Mouse (Mus musculus) spleen, adult 2 months (tissue): Measurements from ENCODE around the gene Gm3417. TPM values are rescaled to one million over a fixed set of nuclear protein-coding genes. Genes with fewer than 3 reads are reported as not detected.
A peak's percentile ranks its signal among the peaks of the same experiment; 100 is the strongest.
"Not testable (repeated sequence)": the region's sequence is repeated elsewhere in the genome, so short reads cannot be mapped to it uniquely, and the experiment has no call there.

ENCODE experiments used
- DNase-seq, 2 experiments: peaks; one replicate each; pipeline versions ENCODE4 v3.0.0 to v3.0.0-alpha.2; 2012 to 2021; ENCODE audit warnings: low spot score in 2 of 2, low read depth in 1 of 2
- H3K27ac ChIP-seq: fragments of 200-500 bp; 2 replicates; pipeline ENCODE4 v1.5.1; 2012; ENCODE audit warnings: low read length, inconsistent platforms; ENCODE audit not compliant: insufficient read depth
- H3K27me3 ChIP-seq: fragments of 200-500 bp; 2 replicates; pipeline ENCODE4 v1.6.1; 2012; ENCODE audit warnings: mild to moderate bottlenecking, moderate library complexity, low read length, inconsistent platforms; ENCODE audit not compliant: control insufficient read depth, insufficient read depth
- H3K36me3 ChIP-seq: fragments of 200-500 bp; 2 replicates; pipeline ENCODE4 v1.6.1; 2012; ENCODE audit warnings: mild to moderate bottlenecking, low read length, inconsistent platforms; ENCODE audit not compliant: control insufficient read depth, insufficient read depth
- H3K4me1 ChIP-seq: fragments of 200-500 bp; 2 replicates; pipeline ENCODE4 v1.6.1; 2011; ENCODE audit warnings: inconsistent platforms; ENCODE audit not compliant: control insufficient read depth, insufficient read depth, insufficient read length
- H3K4me3 ChIP-seq: fragments of 200-500 bp; 2 replicates; pipeline ENCODE4 v1.5.1; 2011; ENCODE audit warnings: mild to moderate bottlenecking, inconsistent platforms; ENCODE audit not compliant: insufficient read depth, insufficient read length; ENCODE audit errors: extremely low read depth
- WGBS: fragments of 180-500 bp; shearing (Covaris S2); methylation state at CpG from one replicate; pipeline ENCODE4 v1.1.7; 2018; 5-methylcytosine and 5-hydroxymethylcytosine counted together
- polyA plus RNA-seq: library from polyadenylated mRNA; depleted of rRNA; stranded (reverse); fragments of >200 nt; gene quantifications from 2 replicates; pipeline ENCODE4 v1.2.3, GENCODE M21; 2012; rRNA removed

Gm3417 gene
- polyA plus RNA-seq: 0.16 TPM in 1 of 2 replicates, not detected in the other

DNA sequence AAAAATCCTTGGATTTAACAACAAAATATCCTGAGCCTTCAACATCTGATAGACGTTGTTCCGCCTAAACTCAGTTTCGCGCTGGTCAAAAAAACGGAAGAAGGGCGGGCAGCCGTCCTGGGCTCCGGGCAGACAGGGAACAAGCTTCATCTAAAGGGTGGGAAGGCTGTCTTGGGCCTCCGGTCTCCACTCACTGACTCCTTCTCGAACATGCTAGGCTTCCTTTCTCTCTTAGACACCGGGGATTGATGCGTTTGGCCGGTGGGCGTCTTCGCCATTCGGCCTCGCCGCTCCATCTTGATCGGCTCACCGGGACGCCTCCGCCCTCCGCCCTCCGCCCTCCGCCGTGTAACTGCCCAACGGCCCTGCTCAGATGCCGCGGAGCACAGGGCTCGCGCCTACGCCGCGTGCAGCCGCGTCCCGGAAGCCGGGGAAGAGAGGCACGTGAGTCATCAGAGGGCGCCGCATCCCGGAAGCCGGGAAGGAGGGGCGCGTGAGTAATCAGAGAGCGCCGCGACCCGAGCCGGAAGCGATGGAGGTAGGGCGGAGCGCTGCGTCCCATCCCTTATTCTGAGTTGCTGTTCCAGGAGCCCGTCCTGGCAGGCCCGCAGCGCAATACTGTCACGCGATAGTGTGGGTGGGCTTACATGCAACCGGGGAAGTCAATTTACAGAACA is at the start of gene Gm3417, which contains the start of gene 9030025P20Rik:
Gene Gm3417, minus strand, starts transcription at position 429 of the 677 bp plus-strand sequence.
Gene 9030025P20Rik, plus strand, starts transcription at position 107 of the 677 bp plus-strand sequence.
- H3K4me3 ChIP-seq, H3K36me3 ChIP-seq, H3K4me1 ChIP-seq, DNase-seq, H3K27me3 ChIP-seq, H3K27ac ChIP-seq: not testable (repeated sequence)
- no CpG with 5 or more reads among the region's 60 CpGs for WGBS

DNA sequence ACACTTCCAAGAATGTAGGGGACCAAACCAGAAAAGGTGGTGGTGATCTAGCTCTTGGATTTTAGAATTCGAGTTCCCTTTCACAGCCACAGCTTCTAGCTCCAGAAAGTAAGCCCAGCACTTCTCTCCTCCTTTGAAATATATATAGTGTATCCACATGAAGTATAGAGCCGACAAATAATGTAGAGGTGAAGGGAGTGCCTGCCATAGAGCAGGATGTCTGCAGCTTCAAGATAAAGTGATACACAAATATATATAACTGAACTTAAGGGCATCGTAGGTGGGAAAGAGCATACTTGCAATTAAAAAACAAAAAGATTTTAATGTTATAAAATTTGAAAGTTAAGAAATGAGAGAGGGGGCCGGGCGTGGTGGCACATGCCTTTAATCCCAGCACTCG is 46.9 kb upstream of the Gm3417 start:
- not testable (repeated sequence) for DNase-seq, H3K36me3 ChIP-seq, H3K27me3 ChIP-seq, H3K4me3 ChIP-seq, H3K4me1 ChIP-seq, H3K27ac ChIP-seq
- no CpG with 5 or more reads among the region's 6 CpGs for whole genome bisulfite sequencing

DNA sequence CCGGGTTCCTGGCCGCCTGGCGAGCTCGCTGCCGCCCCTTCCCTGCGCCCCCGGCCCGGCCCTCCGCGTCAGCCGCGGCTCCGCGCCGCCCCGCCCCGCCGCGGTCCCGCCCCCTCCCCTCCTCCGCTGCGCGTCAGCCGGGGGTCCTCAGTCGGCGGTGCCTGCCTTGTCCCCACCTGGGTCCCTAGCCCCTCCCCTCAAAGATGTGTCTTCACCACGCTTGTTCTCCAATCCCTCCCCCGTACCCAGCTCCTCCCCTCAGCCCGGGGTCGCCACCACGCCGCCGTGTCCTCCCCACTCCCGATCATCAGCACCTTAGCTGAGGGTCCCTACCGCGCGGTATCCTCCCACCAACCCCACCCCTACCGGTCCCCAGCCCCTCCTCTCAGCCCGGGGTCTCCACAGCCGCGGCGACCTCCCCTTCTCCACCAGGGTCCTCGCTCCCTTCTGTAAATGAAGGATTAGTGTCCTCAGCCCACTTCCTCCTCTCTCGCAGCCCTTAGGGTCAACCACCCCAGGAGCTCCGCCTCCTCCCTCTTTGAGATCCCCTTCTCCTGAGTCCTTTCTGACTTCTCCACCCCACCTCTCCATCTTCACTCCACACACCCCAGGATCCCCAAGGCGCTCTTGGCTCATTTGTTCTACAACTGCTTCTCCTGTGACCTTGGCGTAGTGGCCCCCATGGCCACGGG is 46.1 kb upstream of the Gm3417 start:
- not testable (repeated sequence) for H3K4me1 ChIP-seq, H3K27me3 ChIP-seq, DNase-seq, H3K27ac ChIP-seq, H3K36me3 ChIP-seq, H3K4me3 ChIP-seq
- no CpG with 5 or more reads among the region's 48 CpGs for WGBS

DNA sequence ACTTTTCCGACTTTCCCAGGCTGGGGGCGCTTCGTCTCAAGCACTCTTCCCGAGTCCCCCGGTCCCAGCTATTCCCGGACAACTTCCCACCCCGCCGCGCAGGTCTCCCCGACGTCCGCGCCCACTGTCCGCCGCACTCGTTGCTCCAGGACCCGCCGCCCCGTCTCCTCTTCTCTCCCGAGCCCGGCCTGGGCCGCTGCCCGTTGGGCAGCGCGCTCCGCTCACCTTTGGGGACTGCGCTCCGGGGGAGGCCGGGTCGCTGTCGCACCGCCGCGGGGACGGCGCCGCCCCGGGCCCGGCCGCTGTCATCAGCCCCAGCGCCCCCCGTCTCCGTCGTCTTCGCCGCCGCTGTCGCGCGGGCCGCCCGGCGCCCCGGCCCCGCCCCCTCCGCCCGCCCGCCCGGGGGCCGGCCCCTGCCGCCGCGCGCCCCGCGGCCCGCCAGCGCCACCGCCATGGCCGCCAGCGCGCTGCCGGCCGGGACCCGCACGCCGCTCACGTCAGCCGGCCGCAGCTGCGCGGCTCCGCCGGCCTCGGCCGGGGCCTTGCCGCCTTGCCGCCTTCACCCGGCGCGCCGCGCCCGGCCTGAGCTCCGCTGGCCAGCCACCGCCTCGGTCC is 45.4 kb upstream of the Gm3417 start:
- H3K4me1 ChIP-seq, H3K27me3 ChIP-seq, H3K27ac ChIP-seq, H3K4me3 ChIP-seq, DNase-seq, H3K36me3 ChIP-seq: not testable (repeated sequence)
- no CpG with 5 or more reads among the region's 97 CpGs for WGBS

DNA sequence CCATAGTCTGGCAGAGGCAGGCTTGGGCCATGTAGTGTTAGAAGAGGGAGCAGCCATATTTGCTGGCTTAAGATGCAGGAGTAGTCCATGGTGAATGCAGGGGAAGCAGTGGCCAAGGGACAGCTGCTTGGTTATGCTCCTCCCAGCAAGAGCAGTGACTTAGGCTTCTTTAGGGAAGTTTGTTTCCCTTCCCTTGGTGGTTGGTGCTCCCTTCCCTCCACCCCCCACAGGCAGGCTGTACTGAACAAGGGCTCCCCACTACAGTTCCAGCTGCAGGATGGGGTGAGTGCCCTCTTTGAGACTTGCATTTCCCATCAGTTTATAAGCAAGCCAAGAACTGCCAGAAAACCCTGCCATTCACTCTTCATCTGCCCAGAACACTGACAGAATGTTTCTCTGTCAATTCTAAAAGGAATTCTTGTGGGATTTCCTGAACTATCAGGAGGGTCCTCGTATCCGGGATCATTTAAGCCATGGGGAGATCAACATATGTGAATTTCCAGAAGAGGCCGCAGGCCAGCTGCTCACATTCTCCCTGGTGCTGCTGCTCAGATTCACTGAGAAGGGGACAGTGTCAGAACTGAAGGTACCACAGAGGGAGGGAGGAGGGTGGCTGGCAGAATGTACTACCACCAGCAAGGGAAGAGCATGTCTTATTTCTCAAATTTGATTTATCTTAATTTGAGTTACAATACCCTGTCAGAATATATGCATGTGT is 43.1 kb upstream of the Gm3417 start:
- H3K4me1 ChIP-seq, H3K36me3 ChIP-seq, H3K4me3 ChIP-seq, H3K27ac ChIP-seq, H3K27me3 ChIP-seq: not testable (repeated sequence)
- WGBS: 79% methylated on average over 3 of the region's 3 CpGs
- DNase-seq: peak in 1 of 2 experiments; percentile 12

DNA sequence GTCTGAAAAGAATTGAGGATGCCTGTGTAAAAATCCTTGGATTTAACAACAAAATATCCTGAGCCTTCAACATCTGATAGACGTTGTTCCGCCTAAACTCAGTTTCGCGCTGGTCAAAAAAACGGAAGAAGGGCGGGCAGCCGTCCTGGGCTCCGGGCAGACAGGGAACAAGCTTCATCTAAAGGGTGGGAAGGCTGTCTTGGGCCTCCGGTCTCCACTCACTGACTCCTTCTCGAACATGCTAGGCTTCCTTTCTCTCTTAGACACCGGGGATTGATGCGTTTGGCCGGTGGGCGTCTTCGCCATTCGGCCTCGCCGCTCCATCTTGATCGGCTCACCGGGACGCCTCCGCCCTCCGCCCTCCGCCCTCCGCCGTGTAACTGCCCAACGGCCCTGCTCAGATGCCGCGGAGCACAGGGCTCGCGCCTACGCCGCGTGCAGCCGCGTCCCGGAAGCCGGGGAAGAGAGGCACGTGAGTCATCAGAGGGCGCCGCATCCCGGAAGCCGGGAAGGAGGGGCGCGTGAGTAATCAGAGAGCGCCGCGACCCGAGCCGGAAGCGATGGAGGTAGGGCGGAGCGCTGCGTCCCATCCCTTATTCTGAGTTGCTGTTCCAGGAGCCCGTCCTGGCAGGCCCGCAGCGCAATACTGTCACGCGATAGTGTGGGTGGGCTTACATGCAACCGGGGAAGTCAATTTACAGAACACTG is 31.3 kb upstream of the Gm3417 start, which contains the start of gene Gm3435:
Gene Gm3435, plus strand, starts transcription at position 471 of the 708 bp plus-strand sequence.
- no CpG with 5 or more reads among the region's 60 CpGs for WGBS
- DNase-seq: not testable (repeated sequence)

DNA sequence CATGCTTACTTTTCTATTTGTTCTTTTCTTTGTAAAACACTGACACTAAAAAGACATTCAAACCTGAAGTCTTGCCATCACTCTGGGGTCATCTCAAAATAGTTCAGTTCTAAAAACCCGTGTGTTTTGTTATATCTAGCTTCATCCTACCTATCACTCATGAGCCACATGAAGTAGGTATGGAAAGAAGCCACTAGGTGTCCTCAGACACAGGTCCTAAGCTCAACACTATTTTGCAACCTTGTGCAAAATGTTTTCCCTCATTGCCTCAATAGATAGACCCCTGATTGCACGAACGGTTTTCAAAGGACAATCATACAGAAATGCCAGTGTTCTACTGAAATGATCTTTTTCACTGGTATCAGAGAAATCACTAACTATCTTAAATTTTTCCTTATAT is 30.5 kb upstream of the Gm3417 start:
- not testable (repeated sequence) for H3K27ac ChIP-seq, H3K4me3 ChIP-seq, H3K27me3 ChIP-seq, H3K4me1 ChIP-seq, H3K36me3 ChIP-seq, DNase-seq
- no CpG with 5 or more reads among the region's 3 CpGs for WGBS

More for the DNA sequence above, 31.3 kb upstream of the Gm3417 start, which contains the start of gene Gm3435:
- not testable (repeated sequence) for H3K4me1 ChIP-seq, H3K27me3 ChIP-seq, H3K4me3 ChIP-seq, H3K36me3 ChIP-seq, H3K27ac ChIP-seq

DNA sequence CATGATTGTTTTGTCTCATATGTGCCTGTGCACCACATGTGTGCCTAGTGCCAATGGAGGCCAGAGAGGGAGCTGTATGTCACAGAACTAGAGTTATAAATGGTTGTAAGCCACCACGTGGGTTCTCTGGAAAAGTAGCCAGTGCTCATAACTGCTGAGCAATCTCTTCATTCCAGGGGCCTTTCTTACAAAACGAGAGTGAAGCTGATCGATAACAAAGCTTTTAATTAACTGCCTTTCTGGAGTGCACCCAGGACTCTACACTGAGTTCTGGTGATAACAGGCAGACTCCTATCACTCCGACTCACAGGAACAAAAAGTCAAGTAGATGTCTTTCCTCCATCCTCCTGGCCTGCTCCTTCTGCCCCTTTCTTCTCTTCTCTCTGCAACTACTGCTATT is 21.5 kb upstream of the Gm3417 start:
- not testable (repeated sequence) for H3K27ac ChIP-seq, H3K36me3 ChIP-seq, H3K4me3 ChIP-seq, H3K4me1 ChIP-seq, H3K27me3 ChIP-seq, DNase-seq
- no CpG with 5 or more reads among the region's 4 CpGs for WGBS

DNA sequence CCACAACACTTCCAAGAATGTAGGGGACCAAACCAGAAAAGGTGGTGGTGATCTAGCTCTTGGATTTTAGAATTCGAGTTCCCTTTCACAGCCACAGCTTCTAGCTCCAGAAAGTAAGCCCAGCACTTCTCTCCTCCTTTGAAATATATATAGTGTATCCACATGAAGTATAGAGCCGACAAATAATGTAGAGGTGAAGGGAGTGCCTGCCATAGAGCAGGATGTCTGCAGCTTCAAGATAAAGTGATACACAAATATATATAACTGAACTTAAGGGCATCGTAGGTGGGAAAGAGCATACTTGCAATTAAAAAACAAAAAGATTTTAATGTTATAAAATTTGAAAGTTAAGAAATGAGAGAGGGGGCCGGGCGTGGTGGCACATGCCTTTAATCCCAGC is 15.6 kb upstream of the Gm3417 start:
- not testable (repeated sequence) for H3K36me3 ChIP-seq, H3K4me1 ChIP-seq, H3K27me3 ChIP-seq, H3K4me3 ChIP-seq, H3K27ac ChIP-seq, DNase-seq
- no CpG with 5 or more reads among the region's 5 CpGs for WGBS
